Mouse (Mus musculus) T-cell, adult 66 days (primary cell): ENCODE results near the gene Als2. TPM values are rescaled to one million over a fixed set of nuclear protein-coding genes. Genes with fewer than 3 reads are reported as not detected.

Experiments used
- total RNA-seq, 2 experiments: library from RNA; stranded (reverse); gene quantifications; 3 replicates in 1 of 2; 4 replicates in 1 of 2; pipeline ENCODE4 v1.2.4; 2023

The Als2 gene
- 10 to 100 TPM; 13.6 to 13.8 TPM for total RNA-seq

DNA sequence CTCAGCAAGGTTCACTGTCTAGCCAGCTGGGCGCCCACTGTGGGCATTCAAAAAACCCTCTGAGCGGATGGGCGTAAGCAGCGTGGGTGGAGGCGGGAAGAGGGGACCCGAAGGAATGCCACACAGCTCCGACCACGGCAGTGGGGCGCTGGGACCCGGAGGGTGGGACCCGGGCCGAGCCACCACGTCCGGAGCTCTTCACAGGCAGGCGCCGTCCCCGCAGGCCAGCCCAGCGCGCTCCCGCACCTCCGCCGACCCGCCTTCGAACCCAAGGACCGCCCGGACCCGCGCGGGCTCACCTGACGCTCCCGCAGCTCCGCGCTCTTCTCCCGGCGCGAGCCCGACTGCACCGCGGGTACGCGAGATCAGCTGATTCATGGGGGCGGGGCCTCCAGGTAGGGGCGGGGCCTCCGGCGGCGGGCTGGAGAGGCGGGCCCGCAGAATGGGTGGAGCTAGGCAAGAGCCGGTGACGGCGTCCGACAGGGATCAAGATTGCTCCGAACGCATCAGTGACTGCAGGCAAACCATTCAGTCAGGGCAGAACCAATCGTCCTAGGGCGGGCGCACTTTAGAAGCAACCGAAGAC, at the start of gene Als2:
Gene Als2 (minus strand): TSS at position 376 of the 586 bp plus-strand sequence.

DNA sequence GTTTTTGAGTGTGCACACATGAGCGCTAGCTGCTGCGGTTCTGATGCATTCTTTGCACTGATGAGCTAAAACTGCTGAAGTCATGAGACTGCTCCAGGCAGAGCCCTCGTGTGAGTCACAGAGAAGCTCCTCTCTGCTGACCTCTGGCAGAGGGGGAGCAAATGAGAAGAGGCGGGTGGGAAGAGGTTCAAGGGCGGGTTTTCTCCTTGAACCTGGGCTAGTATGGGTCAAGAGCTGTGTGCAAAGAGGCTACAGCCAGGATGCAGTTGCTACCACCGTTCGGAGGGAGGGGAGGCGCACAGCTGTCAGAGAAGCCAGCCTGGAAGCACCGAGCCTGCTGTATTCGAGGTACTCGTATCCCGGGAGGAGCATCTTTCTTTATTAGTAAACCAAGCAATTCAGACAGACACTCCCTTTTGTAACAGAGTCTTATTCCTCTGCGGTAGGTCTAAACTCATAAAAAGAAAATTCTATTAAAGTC, 19.8 kb upstream of the Als2 start, which contains the start of gene Cdk15:
Gene Cdk15 (plus strand): TSS at position 156 of the 481 bp plus-strand sequence.

DNA sequence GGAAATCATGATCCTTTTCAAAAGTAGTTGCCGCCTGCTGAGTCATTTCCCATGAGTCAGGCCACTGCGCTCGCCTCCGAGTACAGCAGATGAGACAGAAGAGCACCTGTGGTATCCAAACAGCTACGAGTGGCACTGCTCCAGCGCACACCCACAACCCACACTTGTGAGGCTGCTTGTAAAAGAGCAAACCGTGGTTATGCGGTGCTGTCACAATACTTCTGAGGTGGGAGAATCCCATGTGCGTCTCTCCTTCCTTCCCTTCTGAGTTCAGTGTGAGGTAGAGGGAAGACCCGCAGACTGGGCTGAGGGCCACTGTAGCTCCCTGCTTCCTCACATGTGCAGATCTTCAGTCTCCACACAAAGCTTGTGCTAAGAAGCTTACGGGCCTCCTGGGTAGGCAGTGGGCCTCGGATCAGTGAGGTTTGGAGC, 74.0 kb downstream of the Als2 start, which contains the start of gene Mpp4:
Gene Mpp4 (minus strand): TSS at position 360 of the 432 bp plus-strand sequence.

DNA sequence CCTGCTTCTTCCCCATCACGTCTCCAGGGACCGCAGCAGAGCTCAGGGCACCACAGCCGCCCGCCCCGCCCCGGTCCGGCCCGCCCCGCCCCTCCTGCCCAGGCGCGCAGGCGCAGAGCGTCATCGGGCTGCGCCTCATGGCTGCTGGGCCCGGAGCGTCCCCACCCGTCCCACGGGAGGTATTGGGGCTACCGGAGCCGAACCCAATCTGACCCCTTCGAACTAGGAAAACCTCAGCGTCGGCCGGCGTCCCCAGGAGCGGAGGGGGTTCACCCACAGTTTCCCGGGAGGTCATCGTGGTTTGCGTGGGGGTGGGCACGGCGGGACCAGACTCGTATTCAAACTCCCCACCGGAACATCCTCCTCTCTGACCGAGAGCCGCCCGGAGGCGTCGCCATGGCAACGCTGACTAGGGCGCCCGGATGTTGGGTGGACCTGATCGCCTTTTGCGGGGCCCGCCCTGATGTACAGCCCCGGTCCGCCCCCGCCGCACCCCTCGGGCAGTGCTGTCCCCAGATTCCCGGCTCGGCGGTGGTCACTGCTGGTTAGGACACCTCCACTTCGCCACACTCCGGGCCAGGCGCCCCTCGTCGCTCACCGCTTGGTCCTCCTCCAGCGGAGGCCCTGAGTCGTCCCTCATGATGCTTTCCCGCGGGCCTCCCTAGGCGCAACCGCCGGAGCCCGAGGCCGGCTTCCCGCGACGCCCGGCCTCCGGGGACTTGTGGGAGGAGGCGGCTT, 117.1 kb downstream of the Als2 start, which contains the start of gene Tmem237:
Gene Tmem237 (minus strand): TSS at position 689 of the 738 bp plus-strand sequence.

Other genes starting within 250 kb of the Als2 start
- gene C2cd6, start 142.3 kb downstream of the Als2 start, total RNA-seq: not detected
- gene Tmem237, start 116.8 kb downstream of the Als2 start, total RNA-seq: 1 to 10 TPM; 3.8 to 8.0 TPM
- gene Mpp4, start 73.8 kb downstream of the Als2 start, total RNA-seq: 1 to 10 TPM; 1.0 to 1.9 TPM
- gene Cdk15, start 19.7 kb upstream of the Als2 start, total RNA-seq: not detected
- under 1 TPM; 0.59 to 0.70 TPM for gene Fzd7, start 245.2 kb upstream of the Als2 start, total RNA-seq